Mouse (Mus musculus) v-Abl transformed pro-B cells (cell line): ENCODE results near the gene Tmem60.

Experiments
- in situ Hi-C, 2 experiments: fragments of 400-800 bp; cut with MboI; formaldehyde crosslinking; loops; one replicate each; pipeline ENCODE4 v1.15.1; 2025; ENCODE audit not compliant: unreplicated experiment in 2 of 2

The Tmem60 gene

DNA sequence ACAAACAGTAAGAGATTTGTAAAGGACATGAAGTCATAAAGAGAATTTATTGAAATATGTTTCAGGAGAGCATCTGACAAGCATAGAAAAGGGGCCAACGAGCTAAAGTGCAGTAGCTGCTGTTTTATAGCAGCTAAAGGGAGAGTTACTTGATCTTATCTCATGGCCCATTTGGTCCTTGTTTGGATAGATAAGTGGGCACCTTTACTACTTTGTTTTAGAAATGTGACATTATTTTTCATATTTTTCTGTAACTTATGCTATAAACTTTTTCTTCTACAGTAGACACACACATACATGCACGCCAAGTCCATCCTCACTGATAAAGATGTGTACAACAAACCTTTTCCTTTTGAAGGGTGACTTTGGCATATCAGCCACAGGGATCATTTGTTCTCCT, 23.4 kb downstream of the Tmem60 start:
- in situ Hi-C loops = no loop called here

DNA sequence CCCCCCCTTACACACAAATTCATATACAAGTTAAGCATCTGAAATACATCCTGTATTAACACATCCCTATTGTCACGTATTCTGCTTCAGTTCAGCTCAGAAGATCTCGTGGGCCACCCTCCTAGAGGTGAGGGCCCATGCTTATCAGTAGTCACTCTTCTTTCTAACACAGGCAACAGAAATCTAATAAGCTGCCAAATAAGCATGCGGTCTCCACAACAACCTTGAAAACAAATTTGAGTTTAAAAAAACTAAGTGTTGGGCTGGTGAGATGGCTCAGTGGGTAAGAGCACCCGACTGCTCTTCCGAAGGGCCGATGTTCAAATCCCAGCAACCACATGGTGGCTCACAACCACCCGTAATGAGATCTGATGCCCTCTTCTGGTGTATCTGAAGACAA, 24.2 kb downstream of the Tmem60 start:
- in situ Hi-C loops = no loop called here

- in situ Hi-C loops = loop anchor here (5.0 to 10.0 kb wide), 5 partner anchors 46 to 343 kb away; partner anchors contain the start of genes Ptpn12 (in 1 of the 2) and Rsbn1l (in 1 of the 2)
These were observed 29.8 kb downstream of the Tmem60 start for GRCm38 (mm10) chr5:20911741-20912140.

DNA sequence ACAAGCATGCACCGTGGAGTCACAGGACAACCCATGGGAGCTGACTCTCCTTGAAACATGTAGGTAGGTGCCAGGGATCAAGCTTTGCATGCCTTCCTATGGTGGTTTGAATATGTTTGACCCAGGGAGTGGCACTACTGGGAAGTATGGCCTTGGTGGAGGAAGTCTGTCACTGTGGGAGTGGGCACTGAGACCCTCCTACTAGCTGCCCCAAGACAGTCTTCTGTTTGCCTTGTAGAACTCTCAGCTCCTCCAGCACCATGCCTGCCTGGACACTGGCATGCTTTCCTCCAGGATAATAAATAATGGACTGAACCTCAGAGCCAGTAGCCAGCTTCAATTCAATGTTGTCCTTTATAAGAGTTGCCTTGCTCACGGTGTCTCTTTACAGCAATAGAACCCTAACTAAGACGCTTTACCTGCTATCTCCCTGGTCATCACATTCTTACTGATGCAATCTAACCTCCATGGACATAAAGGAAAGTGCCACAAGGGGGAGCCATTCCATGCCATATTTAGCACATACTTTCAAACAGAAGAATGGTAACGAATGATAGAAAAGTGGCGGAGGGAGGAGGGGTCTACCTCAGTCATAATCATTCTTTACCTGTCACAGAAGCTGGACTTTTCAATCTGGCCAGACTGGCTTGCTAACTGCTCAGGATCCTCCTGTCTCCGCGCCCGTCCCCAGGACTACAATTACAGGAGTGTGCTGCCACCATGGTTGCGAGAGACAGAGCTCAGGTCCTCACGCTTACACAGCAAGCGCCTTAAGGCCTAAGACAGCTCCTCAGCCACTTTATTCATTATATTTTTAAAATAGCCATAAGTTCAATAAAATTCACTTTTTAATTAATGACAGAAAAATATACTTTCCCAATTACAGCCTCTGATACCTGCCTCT, 31.6 kb downstream of the Tmem60 start:
- in situ Hi-C loops = loop anchor here (5.0 to 10.0 kb wide), 5 partner anchors 44 to 341 kb away; partner anchors contain the start of genes Ptpn12 (in 1 of the 2) and Rsbn1l (in 1 of the 2)

GRCm38 (mm10) chr5:20918967-20919366, 37.0 kb downstream of the Tmem60 start:
- in situ Hi-C loops = loop anchor here (10.0 kb wide), 3 partner anchors 126 to 336 kb away; partner anchors contain the start of gene Ptpn12 (in 1 of the 2)

DNA sequence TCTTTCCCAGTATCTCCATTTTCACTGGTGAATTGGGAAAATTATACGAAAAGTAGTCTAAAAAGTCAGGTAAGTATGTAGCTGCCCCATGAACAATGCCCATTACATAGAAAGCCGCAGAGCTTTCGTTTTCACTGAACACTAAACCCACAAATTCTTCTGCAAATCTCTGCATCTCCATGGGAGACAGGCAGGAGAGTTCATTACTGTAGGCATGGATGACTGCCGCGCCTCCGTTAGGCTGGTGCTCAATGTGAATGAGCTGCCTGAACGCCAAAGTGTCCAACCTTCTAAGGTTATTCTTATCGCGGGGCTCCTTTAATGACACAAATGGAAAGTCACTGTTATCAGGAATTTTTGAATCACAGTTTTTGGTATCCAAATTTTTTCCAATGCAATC, 37.6 kb downstream of the Tmem60 start:
- in situ Hi-C loops = loop anchor here (10.0 kb wide), 3 partner anchors 125 to 335 kb away; partner anchors contain the start of gene Ptpn12 (in 1 of the 2)

- in situ Hi-C loops = no loop called here
These were observed 42.6 kb downstream of the Tmem60 start for GRCm38 (mm10) chr5:20924608-20925007.

- in situ Hi-C loops = no loop called here
These were observed 43.5 kb downstream of the Tmem60 start for GRCm38 (mm10) chr5:20925451-20925850.

- in situ Hi-C loops = loop anchor here in 1 of 2 experiments (10.0 kb wide), 1 partner anchor 485 kb away; no protein-coding TSS in a partner anchor
These were observed 47.7 kb downstream of the Tmem60 start for GRCm38 (mm10) chr5:20929669-20930151.

DNA sequence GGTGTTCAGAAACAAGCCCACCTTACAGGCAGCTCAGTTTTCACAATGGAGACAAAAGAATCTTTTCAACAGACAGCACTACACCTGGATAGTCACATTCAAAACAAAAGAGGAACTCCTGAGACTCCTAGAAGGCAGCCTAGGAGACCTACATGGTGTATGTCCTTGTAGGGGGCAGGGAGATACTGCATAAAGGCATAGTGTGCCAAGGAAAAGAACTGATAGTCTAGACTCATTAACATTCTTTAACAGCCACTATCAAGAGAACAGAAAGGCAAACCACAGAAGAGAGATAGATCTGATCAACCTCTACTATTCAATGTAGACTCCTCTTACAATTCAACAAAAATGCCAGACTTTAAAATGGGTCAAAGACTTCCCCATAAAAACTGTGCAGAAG, 48.4 kb downstream of the Tmem60 start:
- in situ Hi-C loops = loop anchor here in 1 of 2 experiments (10.0 kb wide), 1 partner anchor 484 kb away; no protein-coding TSS in a partner anchor

- in situ Hi-C loops = loop anchor here in 1 of 2 experiments (10.0 kb wide), 1 partner anchor 484 kb away; no protein-coding TSS in a partner anchor
These were observed 49.3 kb downstream of the Tmem60 start for GRCm38 (mm10) chr5:20931300-20931699.

GRCm38 (mm10) chr5:20932585-20932984, 50.6 kb downstream of the Tmem60 start:
- in situ Hi-C loops = loop anchor here in 1 of 2 experiments (10.0 kb wide), 1 partner anchor 482 kb away; no protein-coding TSS in a partner anchor

DNA sequence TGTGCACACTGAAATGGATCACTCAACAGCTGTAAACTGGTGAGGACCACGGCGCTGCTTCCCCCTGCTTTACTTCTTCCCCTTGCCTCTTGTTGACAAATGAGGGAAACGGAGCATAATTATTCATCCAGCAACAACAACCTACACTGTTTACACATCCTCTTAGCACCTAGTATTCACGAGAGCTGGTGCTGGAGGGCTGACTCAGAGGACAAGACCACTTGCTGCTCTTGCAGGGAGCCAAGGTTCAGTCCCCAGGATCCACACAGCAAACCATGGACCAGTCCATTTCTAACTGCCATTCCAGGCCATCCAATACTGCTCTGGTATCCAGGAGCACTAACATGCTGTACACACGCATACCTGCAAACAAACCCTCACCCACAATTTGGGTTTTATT, 53.9 kb downstream of the Tmem60 start:
- in situ Hi-C loops = loop anchor here in 1 of 2 experiments (10.0 kb wide), 1 partner anchor 479 kb away; no protein-coding TSS in a partner anchor
